ENCODE assay signal across 15 mouse cellular contexts in genomic region chr2:31810444-31810843, GRCm38 (mm10). TPM values are rescaled to one million over a fixed set of nuclear protein-coding genes. Genes with fewer than 3 reads are reported as not detected.
DNase-seq lines count a peak whose midpoint lies in the region; ATAC-seq lines count a peak whose summit lies in the region.
"Had no signal": no experiment of that assay in that cellular context is flagged by ENCODE, and none has a peak within 500 bp of the region (broad histone marks: within the 10 kb centered on the region; RNA-seq: fewer than 3 reads in every experiment).

Gene Qrfp (minus strand): TSS chr2:31810580.

- no peaks in the 10 kb centered on the region for H3K27me3 ChIP-seq in forebrain, embryonic 11.5 days (ENCODE audit: control insufficient read depth, insufficient read depth, low read length)
- H3K27me3 ChIP-seq in forebrain, embryonic 15.5 days, result no peaks in the 10 kb centered on the region
- no peaks in the 10 kb centered on the region for H3K27me3 ChIP-seq in embryonic facial prominence, embryonic 15.5 days
- 0 out of 2 replicates have a peak, but pooled peaks cover 7% of the 10 kb centered on the region for H3K27me3 ChIP-seq in midbrain, embryonic 15.5 days (replicated peaks)

- DNase-seq in forebrain, embryonic 11.5 days (ENCODE audit: low spot score), result no peak
- peak; percentile 59 for DNase-seq in CD4-positive helper T cell, adult 2 months (ENCODE audit: low read depth, low spot score)
- no peak for DNase-seq in layer of hippocampus, postnatal 14 days (ENCODE audit: low spot score in 2 of 2)
- DNase-seq in thymus, postnatal 36 days, result no peak
- no peak for DNase-seq in left cerebral cortex, adult 18-20 months (ENCODE audit: low spot score in 2 of 2)
- DNase-seq: cerebellum, postnatal 14 days; kidney, postnatal 36 days; lung, embryonic 14.5 days; thymus, adult 2 months had no signal

- no peaks in the 10 kb centered on the region for H3K9me3 ChIP-seq in forebrain, embryonic 11.5 days (ENCODE audit: control insufficient read depth, low read length)
- no peaks in the 10 kb centered on the region for H3K9me3 ChIP-seq in forebrain, embryonic 15.5 days
- no peaks in the 10 kb centered on the region for H3K9me3 ChIP-seq in embryonic facial prominence, embryonic 15.5 days (replicated peaks)
- H3K9me3 ChIP-seq in midbrain, embryonic 15.5 days, result no peaks in the 10 kb centered on the region

- peak within 1 kb of the TSS; percentile 12; the same call in 1 of the 2 replicates for H3K9ac ChIP-seq in forebrain, embryonic 11.5 days (ENCODE audit: low read length)
- no peak within 1 kb of the TSS for H3K9ac ChIP-seq in forebrain, embryonic 15.5 days (replicated peaks)
- H3K9ac ChIP-seq in embryonic facial prominence, embryonic 15.5 days, result no peak within 1 kb of the TSS
- H3K9ac ChIP-seq in midbrain, embryonic 15.5 days, result no peak within 1 kb of the TSS
- H3K9ac ChIP-seq: lung, embryonic 14.5 days had no signal

- H3K27ac ChIP-seq in forebrain, embryonic 11.5 days (ENCODE audit: low read depth, low read length), result no peak within 1 kb of the TSS
- no peak within 1 kb of the TSS for H3K27ac ChIP-seq in forebrain, embryonic 15.5 days (replicated peaks)
- no peak within 1 kb of the TSS for H3K27ac ChIP-seq in embryonic facial prominence, embryonic 15.5 days (replicated peaks)
- H3K27ac ChIP-seq in midbrain, embryonic 15.5 days, result peak within 1 kb of the TSS; percentile 78; the same call in 1 of the 2 replicates

- 0 out of 2 replicates have a peak within 1 kb of the TSS, but pooled peaks have one; percentile 11 for H3K4me2 ChIP-seq in forebrain, embryonic 11.5 days (ENCODE audit: low read depth, low read length, severe bottlenecking)
- H3K4me2 ChIP-seq in forebrain, embryonic 15.5 days (replicated peaks), result no peak within 1 kb of the TSS
- 0 out of 2 replicates have a peak within 1 kb of the TSS, but pooled peaks have one; percentile 15 for H3K4me2 ChIP-seq in embryonic facial prominence, embryonic 15.5 days (replicated peaks)
- no peak within 1 kb of the TSS for H3K4me2 ChIP-seq in midbrain, embryonic 15.5 days
- H3K4me2 ChIP-seq: lung, embryonic 14.5 days had no signal

- no peak for ATAC-seq in forebrain, embryonic 11.5 days (replicated peaks; ENCODE audit: low FRiP score)
- no peak for ATAC-seq in forebrain, embryonic 15.5 days (replicated peaks)
- ATAC-seq in embryonic facial prominence, embryonic 15.5 days (ENCODE audit: insufficient number of reproducible peaks, low FRiP score, low TSS enrichment, low read depth), result no peak
- ATAC-seq in midbrain, embryonic 15.5 days (replicated peaks), result no peak

- H3K36me3 ChIP-seq in forebrain, embryonic 11.5 days (ENCODE audit: control insufficient read depth, insufficient read depth, low read length), result no peaks in the 10 kb centered on the region
- H3K36me3 ChIP-seq in forebrain, embryonic 15.5 days, result no peaks in the 10 kb centered on the region
- no peaks in the 10 kb centered on the region for H3K36me3 ChIP-seq in embryonic facial prominence, embryonic 15.5 days
- H3K36me3 ChIP-seq in midbrain, embryonic 15.5 days (replicated peaks), result no peaks in the 10 kb centered on the region

- peaks cover 29% of the 10 kb centered on the region for H3K4me1 ChIP-seq in forebrain, embryonic 11.5 days (replicated peaks; ENCODE audit: control insufficient read depth, insufficient read depth, low read length)
- H3K4me1 ChIP-seq in forebrain, embryonic 15.5 days, result peaks cover 47% of the 10 kb centered on the region
- H3K4me1 ChIP-seq in embryonic facial prominence, embryonic 15.5 days, result peaks cover 24% of the 10 kb centered on the region
- peaks cover 53% of the 10 kb centered on the region for H3K4me1 ChIP-seq in midbrain, embryonic 15.5 days

- H3K4me3 ChIP-seq in forebrain, embryonic 11.5 days (ENCODE audit: low read depth, low read length), result no peak within 1 kb of the TSS
- H3K4me3 ChIP-seq in forebrain, embryonic 15.5 days, result no peak within 1 kb of the TSS
- H3K4me3 ChIP-seq in embryonic facial prominence, embryonic 15.5 days (replicated peaks), result no peak within 1 kb of the TSS
- H3K4me3 ChIP-seq in midbrain, embryonic 15.5 days, result no peak within 1 kb of the TSS

- WGBS in forebrain, embryonic 11.5 days, result 46% methylated on average over 12 of the region's 12 CpGs
- WGBS in forebrain, embryonic 15.5 days, result 57% methylated on average over 12 of the region's 12 CpGs
- WGBS in embryonic facial prominence, embryonic 15.5 days, result 38% methylated on average over 12 of the region's 12 CpGs
- WGBS in midbrain, embryonic 15.5 days, result 30% methylated on average over 12 of the region's 12 CpGs

RNA-seq across cellular contexts. Expression of gene Qrfp, which starts in this region (rescaled TPM):
- polyA plus RNA-seq in forebrain, embryonic 11.5 days (2014; fragmentation: Nextera tagmentation; extraction: Ambion mirVana), result 0.16 and 0.24 TPM in 2 replicates
- 0.08 and 0.20 TPM in 2 replicates for polyA plus RNA-seq in forebrain, embryonic 15.5 days (2015; fragmentation: Nextera tagmentation; extraction: Ambion mirVana)
- polyA plus RNA-seq in embryonic facial prominence, embryonic 15.5 days (2015; fragmentation: Nextera tagmentation; extraction: Ambion mirVana), result 0.07 TPM in 1 of 2 replicates, not detected in the other
- 0.05 and 0.09 TPM in 2 replicates for polyA plus RNA-seq in midbrain, embryonic 15.5 days (2015; fragmentation: Nextera tagmentation; extraction: Ambion mirVana)
- total RNA-seq in layer of hippocampus, postnatal 14 days (2021), result not detected
- not detected for total RNA-seq in left cerebral cortex, adult 18-20 months (2021)
- total RNA-seq: heart, adult 8-10 months; hematopoietic stem cell, adult 5-6 weeks; left cerebral cortex, postnatal 25 days had no signal
- polyA plus RNA-seq: lung, embryonic 14.5 days had no signal

Comparison
In these comparisons a context has a peak if more than half of its experiments do, and no peak if none do; other contexts are left out.
1. H3K4me2 ChIP-seq: peak in forebrain, embryonic 11.5 days (single experiment) and embryonic facial prominence, embryonic 15.5 days (single experiment); none in forebrain, embryonic 15.5 days (single experiment) and midbrain, embryonic 15.5 days (single experiment).